Mouse (Mus musculus) bone marrow macrophage, adult 2 months (primary cell): ENCODE data around the gene Cbfa2t3.

Experiments used
- CTCF ChIP-seq: IDR thresholded peaks from 2 replicates; pipeline ENCODE4 v1.5.1; 2012; ENCODE audit warnings: low read depth, mild to moderate bottlenecking, low read length, moderate library complexity
- POLR2A ChIP-seq: IDR thresholded peaks from 2 replicates; pipeline ENCODE4 v1.6.1; 2012; ENCODE audit warnings: mild to moderate bottlenecking, low read depth, low read length, borderline replicate concordance

- TF ChIP-seq CTCF (no peak), POLR2A (no peak)
These were observed 35.8 kb downstream of the Cbfa2t3 start for GRCm38 (mm10) chr8:122663106-122663505.
